Mouse (Mus musculus) cortical plate, adult 2 months (tissue): Measurements from ENCODE around the gene Trim7.

Experiments
- CTCF ChIP-seq: fragments of 200-500 bp; IDR thresholded peaks from 2 replicates; pipeline ENCODE4 v1.5.1; 2011; ENCODE audit warnings: mild to moderate bottlenecking, control low read depth, low read length; ENCODE audit not compliant: insufficient read depth; ENCODE audit errors: extremely low read depth
- POLR2A ChIP-seq: fragments of 200-500 bp; IDR thresholded peaks from 2 replicates; pipeline ENCODE4 v1.6.1; 2011; ENCODE audit warnings: mild to moderate bottlenecking, low read length, control low read depth; ENCODE audit not compliant: insufficient read depth; ENCODE audit errors: extremely low read depth

DNA sequence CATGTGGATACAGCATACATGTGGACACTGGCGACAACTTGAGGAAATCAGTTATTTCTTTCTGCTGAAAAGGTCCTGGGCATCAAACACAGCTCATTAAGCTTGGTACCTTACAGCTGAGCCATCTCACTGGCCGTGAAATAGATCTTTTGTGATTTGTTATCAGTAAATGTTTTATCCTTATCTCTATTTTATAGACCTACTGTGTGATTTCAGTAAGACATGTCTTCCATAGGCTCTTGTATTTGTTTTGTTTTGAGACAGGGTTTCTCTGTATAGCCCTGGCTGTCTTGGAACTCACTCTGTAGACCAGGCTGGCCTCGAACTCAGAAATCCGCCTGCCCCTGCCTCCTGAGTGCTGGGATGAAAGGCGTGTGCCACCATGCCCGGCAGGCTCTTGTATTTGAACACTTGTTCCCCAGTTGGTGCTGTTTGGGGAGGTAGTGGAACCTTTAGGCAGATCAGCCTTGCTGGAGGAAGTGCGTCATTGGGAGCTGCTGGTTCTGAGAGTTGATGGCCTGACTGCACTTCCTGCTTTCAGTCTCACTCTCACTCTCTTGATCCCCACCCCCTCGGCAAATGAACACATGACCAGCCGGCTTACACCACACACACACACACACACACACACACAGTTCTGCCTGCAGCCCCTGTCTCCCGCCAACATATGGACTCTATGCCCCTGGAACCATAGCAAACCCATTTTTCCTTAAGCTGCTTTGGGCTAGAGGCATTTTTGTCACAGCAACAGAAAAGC is 38.3 kb upstream of the Trim7 start:
- TF ChIP-seq CTCF (no peak), POLR2A (no peak)
